Mouse (Mus musculus) limb, embryonic 13.5 days (tissue): ENCODE results near the gene Sfta2. TPM values are rescaled to one million over a fixed set of nuclear protein-coding genes. Genes with fewer than 3 reads are reported as not detected.

Source experiments
- ATAC-seq: fragments of 200-750 bp; cut with Nextera tagmentation; 2 replicates; pipeline ENCODE4 v1.8.0; 2017; ENCODE audit warnings: low read depth, moderate number of reproducible peaks, moderate TSS enrichment; ENCODE audit not compliant: low FRiP score
- H3K27ac ChIP-seq: fragments of 300-500 bp; sonication (generic); 2 replicates; pipeline ENCODE4 v1.5.1; 2015; ENCODE audit warnings: inconsistent platforms, mild to moderate bottlenecking, moderate library complexity
- H3K27me3 ChIP-seq: fragments of 300-500 bp; sonication (generic); 2 replicates; pipeline ENCODE4 v1.6.1; 2015; ENCODE audit warnings: mild to moderate bottlenecking, inconsistent platforms
- H3K36me3 ChIP-seq: fragments of 300-500 bp; sonication (generic); 2 replicates; pipeline ENCODE4 v1.6.1; 2015; ENCODE audit warnings: inconsistent platforms, mild to moderate bottlenecking, moderate library complexity
- H3K4me1 ChIP-seq: fragments of 300-500 bp; sonication (generic); 2 replicates; pipeline ENCODE4 v1.6.1; 2015; ENCODE audit warnings: inconsistent platforms
- H3K4me2 ChIP-seq: fragments of 300-500 bp; sonication (generic); replicated peaks from 2 replicates; pipeline ENCODE4 v1.6.1; 2015; ENCODE audit warnings: inconsistent platforms, mild to moderate bottlenecking, moderate library complexity
- H3K4me3 ChIP-seq: fragments of 300-500 bp; sonication (generic); 2 replicates; pipeline ENCODE4 v1.5.1; 2015; ENCODE audit warnings: moderate library complexity, mild to moderate bottlenecking, inconsistent platforms
- H3K9ac ChIP-seq: fragments of 300-500 bp; sonication (generic); 2 replicates; pipeline ENCODE4 v1.6.1; 2015; ENCODE audit warnings: mild to moderate bottlenecking, inconsistent platforms
- H3K9me3 ChIP-seq: fragments of 300-500 bp; sonication (generic); 2 replicates; pipeline ENCODE4 v1.6.1; 2016; ENCODE audit warnings: inconsistent platforms
- WGBS: fragments of 180-500 bp; shearing (Covaris S2); methylation state at CpG from one replicate; pipeline ENCODE4 v1.1.7; 2015; 5-methylcytosine and 5-hydroxymethylcytosine counted together
- polyA plus RNA-seq: library from polyadenylated mRNA; unstranded; fragments of >200 nt; fragmentation: Nextera tagmentation; extraction: Ambion mirVana; gene quantifications from 2 replicates; pipeline ENCODE4 v1.2.1, GENCODE M21; 2015

Sfta2 gene
- not detected in 2 replicates for polyA plus RNA-seq

DNA sequence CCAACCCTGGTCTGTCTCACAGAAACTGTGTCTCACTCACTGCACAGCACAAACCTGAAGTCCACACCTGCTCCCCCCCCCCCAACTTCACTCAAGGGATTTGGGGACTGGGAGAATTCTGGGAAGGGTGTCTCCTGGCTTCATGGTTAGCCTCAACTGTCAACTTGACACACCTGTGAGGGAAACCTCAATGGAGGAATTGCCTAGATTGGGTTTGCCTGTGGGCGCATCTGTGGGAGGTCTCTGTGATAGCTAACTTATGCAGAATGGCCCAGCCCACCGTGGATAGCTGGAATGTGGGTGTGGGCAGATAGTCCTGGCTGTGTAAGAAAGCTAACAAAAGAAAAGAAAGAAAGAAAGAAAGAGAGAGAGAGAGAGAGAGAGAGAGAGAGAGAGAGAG lies at the start of gene Sfta2:
TSS of gene Sfta2 (plus strand) at position 301 of the 400 bp plus-strand sequence.
- ATAC-seq = no peak
- no peaks in the 10 kb centered on the region for H3K9me3 ChIP-seq
- 64% methylated on average over 2 of the region's 2 CpGs for WGBS
- H3K36me3 ChIP-seq = no peaks in the 10 kb centered on the region
- H3K4me2 ChIP-seq = no peak within 1 kb of the TSS
- H3K9ac ChIP-seq = no peak within 1 kb of the TSS
- no peaks in the 10 kb centered on the region for H3K4me1 ChIP-seq
- H3K27me3 ChIP-seq = 0 out of 2 replicates have a peak, but pooled peaks cover 4% of the 10 kb centered on the region
- no peak within 1 kb of the TSS for H3K4me3 ChIP-seq
- H3K27ac ChIP-seq = no peak within 1 kb of the TSS

- Histone ChIP-seq H3K27ac (no peak within 1 kb of the TSS), H3K27me3 (no peaks in the 10 kb centered on the region), H3K4me1 (peaks cover 5% of the 10 kb centered on the region; the same call in 1 of the 2 replicates), H3K4me3 (no peak within 1 kb of the TSS), H3K36me3 (no peaks in the 10 kb centered on the region), H3K9ac (no peak within 1 kb of the TSS), H3K4me2 (no peak within 1 kb of the TSS), H3K9me3 (no peaks in the 10 kb centered on the region)
- no peak for ATAC-seq
- 79% methylated on average over 10 of the region's 10 CpGs for WGBS
Measured at GRCm38 (mm10) chr17:35551881-35552414, 49.4 kb upstream of the Sfta2 start, which contains the start of gene Cdsn. TSS of gene Cdsn (plus strand) at chr17:35552128.

GRCm38 (mm10) chr17:35554321-35554720 lies 47.0 kb upstream of the Sfta2 start:
- H3K27me3 ChIP-seq = no peaks in the 10 kb centered on the region
- no peak for ATAC-seq
- no peak overlapping the region for H3K4me2 ChIP-seq
- no peak overlapping the region for H3K4me3 ChIP-seq
- H3K9ac ChIP-seq = no peak overlapping the region
- no peaks in the 10 kb centered on the region for H3K36me3 ChIP-seq
- 81% methylated on average over 5 of the region's 5 CpGs for WGBS
- no peaks in the 10 kb centered on the region for H3K9me3 ChIP-seq
- no peak overlapping the region for H3K27ac ChIP-seq
- no peaks in the 10 kb centered on the region for H3K4me1 ChIP-seq

DNA sequence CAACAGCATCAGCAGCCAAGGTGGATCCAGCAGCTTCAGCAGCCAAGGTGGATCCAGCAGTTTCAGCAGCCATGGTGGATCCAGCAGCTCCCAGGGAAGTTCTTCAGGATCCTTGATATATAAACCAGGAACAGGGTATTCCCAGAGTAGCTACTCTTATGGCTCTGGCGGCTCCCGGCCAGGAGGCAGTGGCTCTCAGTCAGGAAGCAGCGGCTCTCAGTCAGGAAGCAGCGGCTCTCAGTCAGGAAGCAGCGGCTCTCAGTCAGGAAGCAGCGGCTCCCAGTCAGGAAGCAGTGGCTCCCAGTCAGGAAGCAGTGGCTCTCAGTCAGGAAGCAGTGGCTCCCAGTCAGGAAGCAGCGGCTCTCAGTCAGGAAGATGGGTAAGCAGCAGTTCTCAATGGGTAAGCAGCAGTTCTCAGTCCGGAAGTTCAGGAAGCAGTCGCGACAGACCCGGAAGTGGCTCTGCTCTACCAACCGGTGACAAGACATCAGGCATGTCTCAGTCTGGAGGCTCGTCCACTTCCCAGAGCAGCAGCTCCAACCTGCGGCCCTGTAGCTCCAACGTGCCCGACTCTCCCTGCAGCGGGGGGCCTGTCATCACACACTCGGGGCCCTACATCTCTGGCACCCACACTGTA lies 46.5 kb upstream of the Sfta2 start:
- Histone ChIP-seq H3K4me2 (no peak overlapping the region), H3K4me1 (no peaks in the 10 kb centered on the region), H3K4me3 (no peak overlapping the region), H3K9ac (no peak overlapping the region), H3K9me3 (no peaks in the 10 kb centered on the region), H3K27me3 (no peaks in the 10 kb centered on the region), H3K27ac (no peak overlapping the region), H3K36me3 (no peaks in the 10 kb centered on the region)
- WGBS = 90% methylated on average over 18 of the region's 18 CpGs
- no peak for ATAC-seq

DNA sequence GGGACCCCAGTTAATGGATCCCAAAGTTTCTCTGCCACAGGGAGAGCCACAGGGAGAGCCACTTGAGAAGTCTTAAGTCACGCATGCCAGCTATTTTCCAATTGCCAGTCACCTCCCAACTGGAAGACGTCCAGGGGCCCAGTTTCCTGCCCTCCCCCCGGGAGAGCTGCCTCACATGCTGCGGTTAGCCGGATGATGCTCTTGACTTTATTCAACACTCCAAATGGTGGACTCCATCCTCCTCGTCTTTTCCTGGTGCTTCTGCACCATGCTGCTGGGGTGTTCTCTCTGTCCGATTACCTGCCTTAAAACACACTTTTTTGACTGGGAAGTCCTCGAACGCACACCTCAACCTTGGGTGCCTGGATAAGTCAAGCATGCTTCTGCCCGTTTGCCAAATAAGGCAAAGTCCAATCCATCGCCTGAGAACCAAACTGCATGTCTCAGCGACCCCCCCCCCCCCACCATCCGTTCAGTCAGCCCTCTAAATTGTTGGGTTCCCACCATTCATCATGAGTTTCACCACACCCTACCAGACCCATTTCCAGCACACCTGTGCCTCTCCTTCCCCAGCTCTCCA lies 45.1 kb upstream of the Sfta2 start:
- WGBS = 90% methylated on average over 13 of the region's 13 CpGs
- no peak for ATAC-seq
- no peaks in the 10 kb centered on the region for H3K36me3 ChIP-seq
- no peak overlapping the region for H3K4me3 ChIP-seq
- no peaks in the 10 kb centered on the region for H3K4me1 ChIP-seq
- no peak overlapping the region for H3K9ac ChIP-seq
- H3K27me3 ChIP-seq = no peaks in the 10 kb centered on the region
- H3K4me2 ChIP-seq = no peak overlapping the region
- no peaks in the 10 kb centered on the region for H3K9me3 ChIP-seq
- H3K27ac ChIP-seq = no peak overlapping the region

DNA sequence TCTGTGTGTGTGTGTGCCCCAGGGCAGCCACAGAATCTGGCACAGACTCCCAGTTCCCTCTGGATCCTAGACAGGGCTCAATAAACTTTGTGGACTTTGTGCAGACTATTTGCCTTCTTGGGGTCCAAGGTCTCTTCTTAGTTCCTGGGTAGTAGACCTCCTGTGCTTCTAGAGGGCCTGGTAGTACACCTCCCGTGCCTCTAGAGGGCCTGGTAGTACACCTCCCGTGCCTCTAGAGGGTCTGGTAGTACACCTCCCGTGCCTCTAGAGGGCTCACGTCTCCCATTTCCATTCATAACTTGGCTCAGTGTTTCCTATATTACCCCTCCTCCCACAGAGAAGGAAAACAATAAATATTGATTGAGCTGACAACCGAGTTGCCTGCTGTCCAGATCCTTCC lies 44.5 kb upstream of the Sfta2 start:
- 32% methylated on average over 5 of the region's 5 CpGs for WGBS
- ATAC-seq = no peak
- no peak overlapping the region for H3K9ac ChIP-seq

DNA sequence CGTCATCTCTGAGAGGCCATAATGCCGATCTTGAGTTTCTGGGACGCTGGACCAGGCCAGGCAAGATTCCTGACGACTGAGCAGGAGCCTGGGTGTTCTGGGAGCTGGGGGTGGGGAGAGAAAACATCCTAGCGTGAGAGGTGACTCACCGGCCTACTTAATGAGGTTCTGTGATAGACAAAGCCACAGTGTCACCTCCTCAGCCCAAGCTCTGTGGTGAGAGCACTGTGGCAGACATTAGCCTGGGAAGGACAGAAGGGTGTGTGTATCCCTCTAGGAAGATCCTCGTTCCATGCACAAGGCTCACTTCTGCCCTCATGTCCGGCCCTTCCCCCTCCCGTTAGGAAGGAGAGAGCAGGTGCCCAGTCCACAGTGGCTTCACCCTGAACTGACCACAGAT lies 44.0 kb upstream of the Sfta2 start:
- Histone ChIP-seq H3K4me2 (no peak overlapping the region), H3K9ac (no peak overlapping the region), H3K9me3 (no peaks in the 10 kb centered on the region), H3K4me1 (no peaks in the 10 kb centered on the region), H3K27ac (no peak overlapping the region), H3K4me3 (no peak overlapping the region), H3K36me3 (no peaks in the 10 kb centered on the region), H3K27me3 (no peaks in the 10 kb centered on the region)
- no peak for ATAC-seq
- 75% methylated on average over 9 of the region's 9 CpGs for WGBS

More for the DNA sequence above, 44.5 kb upstream of the Sfta2 start:
- Histone ChIP-seq H3K27ac (no peak overlapping the region), H3K4me3 (no peak overlapping the region), H3K9me3 (no peaks in the 10 kb centered on the region), H3K36me3 (no peaks in the 10 kb centered on the region), H3K4me2 (no peak overlapping the region), H3K27me3 (no peaks in the 10 kb centered on the region), H3K4me1 (no peaks in the 10 kb centered on the region)

DNA sequence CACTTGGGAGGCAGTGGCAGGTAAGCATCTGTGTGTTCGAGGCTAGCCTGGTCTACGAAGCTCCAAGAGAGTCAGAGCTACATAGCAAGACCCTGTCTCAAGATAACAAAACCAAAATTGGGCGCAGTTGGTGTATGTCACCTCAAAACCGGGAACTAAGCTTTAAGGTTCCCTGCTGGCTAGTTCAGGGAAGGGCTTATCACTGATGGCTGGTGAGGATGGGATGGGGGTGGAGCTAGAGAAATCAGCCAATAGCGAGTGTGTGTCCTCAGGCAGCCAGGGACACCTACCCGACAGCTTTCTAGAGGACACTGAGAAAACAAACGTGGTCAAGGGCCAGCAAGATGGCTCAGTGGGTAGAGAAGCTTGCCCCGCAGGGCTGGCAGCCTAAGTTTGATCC lies 43.1 kb upstream of the Sfta2 start:
- 62% methylated on average over 8 of the region's 8 CpGs for WGBS
- Histone ChIP-seq H3K9ac (no peak overlapping the region), H3K4me1 (no peaks in the 10 kb centered on the region), H3K4me3 (no peak overlapping the region), H3K27ac (no peak overlapping the region), H3K36me3 (no peaks in the 10 kb centered on the region), H3K9me3 (no peaks in the 10 kb centered on the region), H3K27me3 (no peaks in the 10 kb centered on the region), H3K4me2 (no peak overlapping the region)
- ATAC-seq = no peak

GRCm38 (mm10) chr17:35567150-35567549 lies 34.2 kb upstream of the Sfta2 start, which contains the start of gene 2300002M23Rik:
TSS of gene 2300002M23Rik (plus strand) at chr17:35567450.
- Histone ChIP-seq H3K27me3 (peaks cover 47% of the 10 kb centered on the region), H3K9me3 (no peaks in the 10 kb centered on the region), H3K4me2 (no peak within 1 kb of the TSS), H3K4me3 (no peak within 1 kb of the TSS), H3K9ac (no peak within 1 kb of the TSS), H3K36me3 (no peaks in the 10 kb centered on the region), H3K27ac (no peak within 1 kb of the TSS), H3K4me1 (peaks cover 10% of the 10 kb centered on the region)
- WGBS = 51% methylated on average over 3 of the region's 3 CpGs
- no peak for ATAC-seq

GRCm38 (mm10) chr17:35567767-35568166 lies 33.6 kb upstream of the Sfta2 start:
- Histone ChIP-seq H3K4me3 (no peak overlapping the region), H3K36me3 (no peaks in the 10 kb centered on the region), H3K4me2 (no peak overlapping the region), H3K9ac (no peak overlapping the region), H3K27me3 (peaks cover 47% of the 10 kb centered on the region), H3K4me1 (peaks cover 10% of the 10 kb centered on the region), H3K27ac (no peak overlapping the region), H3K9me3 (no peaks in the 10 kb centered on the region)
- ATAC-seq = no peak
- WGBS = 21% methylated on average over 9 of the region's 9 CpGs

DNA sequence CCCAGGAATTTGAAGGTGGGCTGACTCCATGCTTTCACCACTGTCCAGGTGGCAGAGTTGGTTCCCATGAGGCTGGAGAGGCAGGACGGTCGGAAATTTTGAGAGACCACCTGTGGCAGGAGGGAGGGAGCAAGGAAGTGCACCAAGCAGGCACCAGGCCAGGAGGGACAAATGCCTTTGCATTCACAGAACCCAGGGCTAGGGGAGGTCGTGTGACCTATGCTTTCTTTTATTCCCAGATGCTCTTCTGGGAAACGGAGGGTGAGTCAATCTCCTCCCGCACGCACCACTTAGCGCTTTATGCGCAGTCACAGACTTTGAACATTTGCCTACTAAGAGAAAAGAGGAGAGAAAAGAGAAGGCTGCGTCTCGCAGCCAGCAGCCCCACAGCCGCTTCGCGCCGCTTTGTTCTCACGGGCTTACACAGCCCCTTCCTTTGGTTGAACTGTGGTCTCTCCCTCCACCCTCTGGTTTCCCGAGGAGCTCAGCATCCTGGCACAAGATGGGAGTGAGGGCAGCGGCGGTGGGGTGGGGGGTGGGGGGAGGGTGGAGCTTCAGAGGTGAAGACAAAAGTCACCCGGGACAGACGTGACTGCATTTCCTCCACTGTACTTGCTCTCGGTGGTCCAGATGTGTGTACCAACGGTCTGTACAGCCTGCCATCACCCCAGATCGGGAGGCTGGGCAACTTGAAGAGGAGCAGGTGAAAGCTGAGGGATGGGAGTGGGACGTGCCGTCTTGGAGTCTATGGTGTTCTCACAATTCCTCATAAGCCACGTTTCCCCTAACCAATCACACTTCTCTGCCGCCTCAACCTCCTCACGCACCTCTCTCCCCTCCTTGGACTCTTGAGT lies 32.0 kb upstream of the Sfta2 start:
- 0 out of 2 replicates have a peak, but pooled peaks have one; percentile 54 for ATAC-seq
- Histone ChIP-seq H3K4me2 (peak overlapping the region; percentile 62), H3K9ac (peak overlapping the region; percentile 51), H3K27ac (no peak overlapping the region), H3K36me3 (no peaks in the 10 kb centered on the region), H3K9me3 (no peaks in the 10 kb centered on the region), H3K27me3 (peaks cover 45% of the 10 kb centered on the region), H3K4me3 (peak overlapping the region; percentile 32), H3K4me1 (peaks cover 10% of the 10 kb centered on the region)
- WGBS = 3% methylated on average over 28 of the region's 28 CpGs

GRCm38 (mm10) chr17:35570836-35571235 lies 30.5 kb upstream of the Sfta2 start:
- Histone ChIP-seq H3K4me3 (no peak overlapping the region), H3K27ac (no peak overlapping the region), H3K27me3 (peaks cover 54% of the 10 kb centered on the region), H3K36me3 (no peaks in the 10 kb centered on the region), H3K4me2 (no peak overlapping the region), H3K4me1 (peaks cover 10% of the 10 kb centered on the region), H3K9me3 (no peaks in the 10 kb centered on the region), H3K9ac (no peak overlapping the region)
- no peak for ATAC-seq
- 83% methylated on average over 14 of the region's 14 CpGs for WGBS
